Mouse (Mus musculus) stomach, postnatal 0 days (tissue): ENCODE results near the gene Pogk.

ENCODE experiments used
- CTCF ChIP-seq: IDR thresholded peaks from 2 replicates; pipeline ENCODE4 v1.5.1; 2016; ENCODE audit warnings: antibody characterized with exemption, low read depth, mild to moderate bottlenecking, moderate library complexity
- EP300 ChIP-seq: optimal IDR thresholded peaks from 2 replicates; pipeline ENCODE3; 2016; ENCODE audit warnings: antibody characterized with exemption

DNA sequence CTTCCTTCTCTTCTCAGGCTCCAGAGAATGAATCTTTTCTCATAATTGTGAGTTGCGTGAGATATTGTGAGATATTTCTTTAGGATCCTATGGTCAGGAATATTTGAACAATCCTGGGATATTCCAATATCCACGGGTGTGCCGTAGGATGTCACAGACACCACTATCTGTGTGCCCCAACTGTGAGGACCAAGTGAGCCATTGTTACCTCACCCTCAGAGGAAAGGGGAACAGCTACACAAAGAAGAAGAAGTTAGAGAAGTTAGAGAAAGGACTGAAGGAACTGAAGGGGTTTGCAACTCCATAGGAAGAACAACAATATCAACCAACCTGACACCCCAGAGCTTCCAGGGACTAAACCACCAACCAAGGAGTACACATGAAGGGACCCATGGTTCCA is 32.3 kb upstream of the Pogk start:
- no peak for TF ChIP-seq CTCF
- no peak for TF ChIP-seq EP300
